Mouse (Mus musculus): ENCODE measurements around the gene Slc1a4. TPM values are rescaled to one million over a fixed set of nuclear protein-coding genes. Genes with fewer than 3 reads are reported as not detected.
A peak's percentile ranks its signal among the peaks of the same experiment; 100 is the strongest.

Gene Slc1a4
- polyA plus RNA-seq (2012): 0.23 and 0.29 TPM in 2 replicates

DNA sequence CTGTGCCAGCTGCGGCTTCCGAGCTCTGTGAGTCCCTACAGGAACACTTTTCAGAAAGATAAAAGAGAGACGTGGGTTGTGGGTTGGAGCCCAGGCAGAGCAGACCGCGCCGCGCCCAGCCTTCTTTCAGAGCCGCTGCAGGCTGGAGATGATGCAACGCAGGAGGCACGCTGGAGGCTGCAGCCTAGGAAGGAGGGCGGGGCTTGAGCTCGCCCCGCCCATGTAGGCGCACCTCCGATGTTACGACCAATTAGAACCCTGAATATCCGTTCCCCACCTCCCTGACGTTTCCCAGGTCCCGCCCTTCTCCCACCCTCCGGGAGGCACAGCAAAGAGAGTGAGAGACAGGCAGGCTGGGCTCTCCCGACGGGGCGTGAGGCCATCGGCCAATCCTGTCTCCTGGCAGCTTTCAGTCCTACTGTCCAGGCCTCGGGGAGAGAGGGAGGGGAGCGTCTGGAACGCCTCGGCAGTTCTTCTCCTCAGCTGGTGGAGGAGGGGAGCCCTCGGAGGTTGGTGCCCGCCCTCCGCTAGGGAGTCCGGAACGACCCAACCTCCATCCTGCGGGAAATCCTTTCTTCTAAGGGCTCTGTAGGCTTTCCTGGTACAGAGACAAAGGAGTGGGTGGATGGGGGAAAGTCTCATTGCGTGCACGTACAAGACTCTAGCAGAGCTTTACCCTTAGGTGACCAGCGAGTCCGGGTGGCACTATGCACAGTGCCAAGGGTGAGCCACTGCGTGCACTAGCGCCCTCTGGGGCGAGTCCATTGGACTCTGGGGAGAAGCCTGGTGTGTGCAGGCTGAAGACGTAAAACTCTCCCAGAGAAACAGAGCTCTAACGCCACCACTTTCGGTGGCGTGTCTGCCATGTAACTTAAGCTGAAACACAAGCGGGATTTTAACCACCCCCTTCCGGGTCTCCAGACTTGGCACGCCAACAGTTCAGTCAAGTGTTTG is at the start of gene Slc1a4:
Gene Slc1a4, minus strand, starts transcription at position 153 of the 954 bp plus-strand sequence.
- no peaks in the 10 kb centered on the region for H3K9me3 ChIP-seq (ENCODE audit: control insufficient read depth, low read length)
- no peak for TF ChIP-seq TAL1 (IDR thresholded peaks at IDR 0.05; ENCODE audit: low read length)
- no peak for TF ChIP-seq GATA1 (IDR thresholded peaks at IDR 0.05; ENCODE audit: low read length)
- peaks cover 9% of the 10 kb centered on the region for H3K36me3 ChIP-seq (ENCODE audit: control insufficient read depth)
- H3K27me3 ChIP-seq (ENCODE audit: control insufficient read depth): no peaks in the 10 kb centered on the region
- H3K4me1 ChIP-seq (ENCODE audit: control insufficient read depth): peaks cover 48% of the 10 kb centered on the region
- H3K4me3 ChIP-seq (replicated peaks): peak within 1 kb of the TSS; percentile 91

DNA sequence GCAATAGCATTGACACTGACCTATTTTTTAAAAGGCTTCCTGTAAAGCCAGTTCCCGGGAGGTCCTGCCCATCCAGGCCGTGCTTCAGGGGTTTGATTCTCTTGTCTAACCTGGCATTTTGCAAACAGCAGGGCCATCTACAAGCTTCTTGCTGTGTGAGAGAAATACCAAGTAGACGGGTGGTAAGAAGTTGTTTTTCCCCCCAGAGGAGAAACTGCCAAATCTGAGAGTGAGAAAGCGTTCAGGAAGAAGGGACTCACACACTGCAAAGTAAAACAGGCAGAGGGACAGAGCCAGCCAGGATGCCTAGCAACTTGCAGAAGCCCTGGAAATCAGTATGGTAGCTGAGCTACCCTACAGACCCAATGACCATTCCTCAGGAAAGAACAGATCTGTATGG is 47.6 kb upstream of the Slc1a4 start:
- H3K4me1 ChIP-seq (ENCODE audit: control insufficient read depth): peaks cover 24% of the 10 kb centered on the region
- no peak for TF ChIP-seq GATA1 (IDR thresholded peaks at IDR 0.05; ENCODE audit: low read length)
- no peak for TF ChIP-seq TAL1 (IDR thresholded peaks at IDR 0.05; ENCODE audit: low read length)
- no peak overlapping the region for H3K4me3 ChIP-seq (replicated peaks)
- no peaks in the 10 kb centered on the region for H3K9me3 ChIP-seq (ENCODE audit: control insufficient read depth, low read length)
- no peaks in the 10 kb centered on the region for H3K27me3 ChIP-seq (ENCODE audit: control insufficient read depth)
- no peaks in the 10 kb centered on the region for H3K36me3 ChIP-seq (ENCODE audit: control insufficient read depth)

DNA sequence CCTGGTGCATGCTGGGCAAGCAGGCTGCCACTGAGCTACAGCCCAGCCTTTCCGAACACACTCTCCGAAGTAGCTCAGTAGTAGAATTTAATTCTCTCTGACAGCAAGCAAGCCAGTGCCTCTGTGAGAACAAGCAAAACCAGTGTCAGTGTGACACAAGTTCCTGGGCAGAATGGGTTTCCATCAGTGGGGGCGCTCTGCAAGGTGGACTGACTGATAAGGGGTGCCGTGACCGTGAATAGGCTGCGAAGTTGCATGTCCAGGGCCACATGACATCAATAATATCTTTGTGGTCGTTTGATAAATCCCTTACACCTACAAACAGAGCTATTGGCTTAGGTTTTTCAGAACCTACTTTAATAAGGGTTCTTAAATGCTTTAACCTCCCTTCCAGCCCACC is 44.1 kb upstream of the Slc1a4 start:
- Histone ChIP-seq H3K36me3 (ENCODE audit: control insufficient read depth) (no peaks in the 10 kb centered on the region), H3K4me1 (ENCODE audit: control insufficient read depth) (peaks cover 20% of the 10 kb centered on the region), H3K9me3 (ENCODE audit: control insufficient read depth, low read length) (no peaks in the 10 kb centered on the region), H3K4me3 (replicated peaks) (peak overlapping the region; percentile 37), H3K27me3 (ENCODE audit: control insufficient read depth) (no peaks in the 10 kb centered on the region)
- TF ChIP-seq TAL1 (IDR thresholded peaks at IDR 0.05; ENCODE audit: low read length): peak; percentile 51
- TF ChIP-seq GATA1 (IDR thresholded peaks at IDR 0.05; ENCODE audit: low read length): peak; percentile 32; the same call in 1 of the 2 replicates

DNA sequence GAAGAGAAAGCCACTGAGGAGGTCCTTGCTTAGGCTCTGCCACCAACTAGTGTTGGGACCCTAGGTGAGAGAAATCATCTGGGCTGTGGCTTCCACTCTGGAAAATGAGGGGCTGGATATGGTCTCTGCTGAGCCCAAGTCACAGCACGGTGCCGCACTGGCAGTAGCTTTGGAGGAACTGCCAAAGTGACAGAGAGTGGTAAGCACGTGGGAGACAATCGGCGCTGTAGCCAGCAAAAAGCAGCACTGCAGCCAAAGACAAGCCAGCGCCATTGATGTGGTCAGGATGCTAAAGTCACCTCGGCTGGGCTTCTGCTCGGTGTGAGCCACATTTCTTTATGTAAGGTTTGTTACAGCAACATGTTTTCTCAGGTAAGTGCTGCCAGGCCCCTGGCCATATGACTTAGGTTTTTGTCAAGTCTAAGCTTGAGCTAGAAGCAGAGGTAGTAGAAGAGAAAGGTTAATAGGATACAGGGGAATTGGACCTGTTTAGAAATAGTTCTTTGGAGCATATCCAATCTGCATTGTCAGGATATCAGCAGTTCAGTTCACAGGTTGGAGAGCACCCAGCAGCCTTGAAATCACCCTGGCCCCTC is 40.2 kb upstream of the Slc1a4 start:
- H3K36me3 ChIP-seq (ENCODE audit: control insufficient read depth): no peaks in the 10 kb centered on the region
- H3K4me3 ChIP-seq (replicated peaks): no peak overlapping the region
- TF ChIP-seq TAL1 (IDR thresholded peaks at IDR 0.05; ENCODE audit: low read length) (no peak), GATA1 (IDR thresholded peaks at IDR 0.05; ENCODE audit: low read length) (no peak)
- H3K9me3 ChIP-seq (ENCODE audit: control insufficient read depth, low read length): no peaks in the 10 kb centered on the region
- H3K27me3 ChIP-seq (ENCODE audit: control insufficient read depth): no peaks in the 10 kb centered on the region
- H3K4me1 ChIP-seq (ENCODE audit: control insufficient read depth): peaks cover 25% of the 10 kb centered on the region

DNA sequence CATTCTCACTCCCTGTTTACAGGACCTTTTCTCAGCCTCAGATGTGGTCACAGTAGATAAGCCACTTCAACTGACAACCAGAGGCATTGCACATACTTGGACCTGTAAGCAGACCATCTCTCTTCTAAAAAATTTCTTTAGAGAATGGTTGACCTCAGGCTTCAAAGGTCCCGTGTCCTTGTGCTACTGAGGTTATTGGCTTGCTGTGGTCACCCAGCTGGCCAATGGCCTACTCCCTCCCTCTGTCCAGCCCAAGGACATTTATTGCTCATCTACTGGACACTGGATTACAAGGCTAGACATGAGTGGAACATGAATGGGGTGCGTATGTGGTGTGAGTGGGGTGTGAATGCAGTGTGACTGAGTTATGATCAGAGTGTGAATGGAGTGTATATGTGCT is 38.0 kb upstream of the Slc1a4 start:
- H3K4me3 ChIP-seq (replicated peaks): no peak overlapping the region
- H3K27me3 ChIP-seq (ENCODE audit: control insufficient read depth): no peaks in the 10 kb centered on the region
- H3K36me3 ChIP-seq (ENCODE audit: control insufficient read depth): no peaks in the 10 kb centered on the region
- peaks cover 7% of the 10 kb centered on the region for H3K4me1 ChIP-seq (ENCODE audit: control insufficient read depth)
- TF ChIP-seq TAL1 (IDR thresholded peaks at IDR 0.05; ENCODE audit: low read length) (no peak), GATA1 (IDR thresholded peaks at IDR 0.05; ENCODE audit: low read length) (no peak)
- no peaks in the 10 kb centered on the region for H3K9me3 ChIP-seq (ENCODE audit: control insufficient read depth, low read length)

DNA sequence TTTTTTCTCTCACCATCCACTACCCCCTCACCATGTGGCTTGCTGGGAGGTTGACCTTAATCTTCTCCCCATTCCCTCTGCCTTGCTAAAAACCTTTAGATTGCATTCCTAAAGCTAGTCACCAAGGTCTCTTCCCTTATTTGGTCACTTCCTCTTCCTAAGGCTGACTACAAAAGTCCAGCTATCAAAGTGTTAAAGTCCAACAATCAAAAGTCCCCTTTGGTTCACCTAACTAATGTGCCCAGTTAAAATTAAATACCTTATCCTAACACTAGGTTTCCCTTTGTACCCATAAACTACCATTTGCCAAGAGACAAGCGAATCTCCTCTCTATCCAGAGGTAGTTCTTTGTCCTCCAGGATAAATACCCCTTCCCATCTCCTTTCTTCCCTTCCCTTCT is 33.9 kb upstream of the Slc1a4 start:
- Histone ChIP-seq H3K4me1 (ENCODE audit: control insufficient read depth) (peaks cover 6% of the 10 kb centered on the region), H3K36me3 (ENCODE audit: control insufficient read depth) (no peaks in the 10 kb centered on the region), H3K4me3 (replicated peaks) (no peak overlapping the region), H3K27me3 (ENCODE audit: control insufficient read depth) (no peaks in the 10 kb centered on the region), H3K9me3 (ENCODE audit: control insufficient read depth, low read length) (peaks cover 5% of the 10 kb centered on the region)
- TF ChIP-seq GATA1 (IDR thresholded peaks at IDR 0.05; ENCODE audit: low read length) (no peak), TAL1 (IDR thresholded peaks at IDR 0.05; ENCODE audit: low read length) (no peak)

DNA sequence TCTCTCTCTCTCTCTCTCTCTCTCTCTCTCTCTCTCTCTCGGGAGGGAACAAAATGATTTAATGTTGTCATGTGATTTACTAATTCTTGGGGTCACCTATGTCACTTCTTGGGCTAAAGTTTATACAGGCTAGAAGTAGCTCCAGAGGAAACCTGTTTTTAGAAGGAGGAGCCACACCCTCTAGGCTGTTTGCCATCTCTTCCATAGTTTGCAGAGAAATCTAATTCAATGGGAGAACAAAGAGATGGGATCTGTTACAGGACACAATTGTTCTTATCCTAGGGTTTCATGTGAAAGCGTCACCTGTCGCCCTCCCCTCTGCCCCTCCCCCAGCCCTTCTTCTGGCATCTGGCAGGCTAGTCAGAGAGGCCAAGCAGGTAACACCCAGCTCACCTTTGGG is 28.8 kb upstream of the Slc1a4 start:
- H3K9me3 ChIP-seq (ENCODE audit: control insufficient read depth, low read length): peaks cover 5% of the 10 kb centered on the region
- no peaks in the 10 kb centered on the region for H3K27me3 ChIP-seq (ENCODE audit: control insufficient read depth)
- TF ChIP-seq TAL1 (IDR thresholded peaks at IDR 0.05; ENCODE audit: low read length) (no peak), GATA1 (IDR thresholded peaks at IDR 0.05; ENCODE audit: low read length) (no peak)
- H3K4me1 ChIP-seq (ENCODE audit: control insufficient read depth): peaks cover 2% of the 10 kb centered on the region; the same call in 1 of the 2 replicates
- no peaks in the 10 kb centered on the region for H3K36me3 ChIP-seq (ENCODE audit: control insufficient read depth)
- H3K4me3 ChIP-seq (replicated peaks): no peak overlapping the region

DNA sequence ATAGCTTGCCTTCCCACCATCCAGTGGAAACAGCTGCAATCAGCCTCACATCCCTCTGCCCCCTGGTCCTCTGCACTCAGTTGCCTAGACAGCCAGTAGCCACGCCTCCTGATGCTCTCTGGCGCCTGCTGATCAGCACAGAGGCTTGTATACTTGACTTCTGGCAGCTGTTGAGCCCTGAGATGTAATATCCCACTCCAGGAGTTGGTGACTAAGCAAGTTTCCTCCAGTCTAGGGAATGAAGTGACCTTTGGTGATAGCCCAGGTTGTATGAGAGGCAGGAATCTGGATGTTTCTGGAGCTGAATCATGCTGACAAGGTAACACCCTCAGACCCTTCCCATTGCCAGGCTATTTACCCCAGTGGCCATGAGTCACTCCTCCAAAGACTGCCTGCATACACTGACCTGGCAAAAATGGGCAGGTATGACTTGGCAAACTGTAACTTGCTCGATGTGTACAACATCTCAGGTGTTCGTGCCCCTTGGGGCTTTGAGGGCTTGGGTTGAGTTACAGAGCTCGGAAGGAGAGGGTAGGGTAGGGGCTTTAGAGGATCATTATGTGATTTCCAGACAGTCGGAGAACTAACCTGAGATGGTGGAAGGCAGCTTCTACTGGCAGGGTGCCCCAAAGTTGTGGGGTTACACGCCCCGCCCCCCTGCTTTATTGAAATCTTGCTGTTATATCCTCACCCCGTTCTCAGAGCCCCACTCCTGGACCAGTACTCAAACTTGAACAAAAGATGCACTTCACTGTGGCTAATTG is 25.4 kb upstream of the Slc1a4 start:
- H3K4me3 ChIP-seq (replicated peaks): no peak overlapping the region
- peaks cover 2% of the 10 kb centered on the region; the same call in 1 of the 2 replicates for H3K4me1 ChIP-seq (ENCODE audit: control insufficient read depth)
- H3K27me3 ChIP-seq (ENCODE audit: control insufficient read depth): no peaks in the 10 kb centered on the region
- no peaks in the 10 kb centered on the region for H3K9me3 ChIP-seq (ENCODE audit: control insufficient read depth, low read length)
- no peak for TF ChIP-seq TAL1 (IDR thresholded peaks at IDR 0.05; ENCODE audit: low read length)
- TF ChIP-seq GATA1 (IDR thresholded peaks at IDR 0.05; ENCODE audit: low read length): no peak
- no peaks in the 10 kb centered on the region for H3K36me3 ChIP-seq (ENCODE audit: control insufficient read depth)
